Mouse (Mus musculus) retina, embryonic 14.5 days (tissue): ENCODE results near the gene Hist2h3c2.
"Not testable (repeated sequence)": the region's sequence is repeated elsewhere in the genome, so short reads cannot be mapped to it uniquely, and the experiment has no call there.

Experiments used
- DNase-seq: peaks from one replicate; pipeline ENCODE4 v3.0.0-alpha.2; 2015; ENCODE audit warnings: low spot score

Hist2h3c2 gene

GRCm38 (mm10) chr3:96235836-96236235 is 3.1 kb downstream of the Hist2h3c2 start:
- no peak for DNase-seq

- DNase-seq: no peak
Measured at GRCm38 (mm10) chr3:96234914-96235313, 4.0 kb downstream of the Hist2h3c2 start.

DNA sequence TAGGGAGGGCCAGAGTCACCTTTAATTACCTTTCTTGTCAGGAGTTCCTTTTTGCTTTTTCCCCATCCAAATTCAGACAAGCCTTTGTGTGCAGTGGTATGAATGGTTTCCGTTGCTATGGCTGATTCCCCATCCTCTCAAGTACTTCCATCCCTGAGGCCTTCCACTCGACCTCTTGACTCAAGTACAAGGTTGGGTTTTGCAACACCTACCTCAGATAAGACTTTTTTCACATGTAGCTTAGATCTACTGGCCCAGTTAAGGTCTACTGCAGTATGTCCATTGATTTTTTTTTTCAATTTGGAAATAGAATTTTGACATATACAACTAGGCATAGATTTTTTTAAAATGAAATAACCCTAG is 7.2 kb downstream of the Hist2h3c2 start:
- DNase-seq: no peak

DNA sequence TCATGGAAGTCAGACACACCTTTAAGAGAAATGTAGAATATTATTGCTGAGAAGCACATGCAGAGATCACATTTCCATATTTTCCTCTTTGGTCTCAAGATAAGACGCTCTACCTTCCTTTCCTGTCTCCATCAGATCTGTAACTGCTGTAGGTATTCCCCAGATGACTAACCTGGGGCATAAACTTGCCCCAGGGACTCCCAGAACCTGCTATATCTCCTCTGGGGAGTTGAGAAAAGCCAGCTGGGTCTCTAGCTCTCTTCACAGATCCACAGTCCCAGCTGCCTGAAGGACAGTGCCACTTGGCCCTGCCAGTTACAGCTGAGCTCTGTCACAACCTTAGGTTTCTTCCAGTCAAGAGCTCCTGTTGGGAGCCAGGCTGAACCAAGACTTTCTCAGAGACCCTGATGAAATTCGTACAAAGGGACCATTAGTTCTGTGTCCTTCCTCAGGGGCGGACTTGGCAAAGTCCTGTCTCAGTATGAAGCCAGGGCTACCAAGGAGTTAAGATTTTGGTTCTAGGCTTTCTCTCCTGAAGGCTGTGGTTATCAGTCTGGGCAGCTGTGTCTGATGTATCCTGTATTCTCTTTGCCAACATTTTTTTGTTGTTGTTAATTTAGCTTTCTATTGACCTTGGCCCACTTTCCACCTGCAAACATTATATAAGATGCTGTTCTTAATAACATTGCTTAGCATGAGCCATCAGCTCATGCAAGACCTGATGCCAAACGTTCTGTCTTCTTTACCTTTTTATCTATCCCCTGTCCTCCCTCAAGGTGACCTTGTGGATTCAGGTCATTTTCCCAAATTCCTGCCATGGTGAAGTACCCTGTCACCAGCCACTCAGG is 7.8 kb downstream of the Hist2h3c2 start:
- no peak for DNase-seq

GRCm38 (mm10) chr3:96230404-96230803 is 8.5 kb downstream of the Hist2h3c2 start:
- DNase-seq: no peak

DNA sequence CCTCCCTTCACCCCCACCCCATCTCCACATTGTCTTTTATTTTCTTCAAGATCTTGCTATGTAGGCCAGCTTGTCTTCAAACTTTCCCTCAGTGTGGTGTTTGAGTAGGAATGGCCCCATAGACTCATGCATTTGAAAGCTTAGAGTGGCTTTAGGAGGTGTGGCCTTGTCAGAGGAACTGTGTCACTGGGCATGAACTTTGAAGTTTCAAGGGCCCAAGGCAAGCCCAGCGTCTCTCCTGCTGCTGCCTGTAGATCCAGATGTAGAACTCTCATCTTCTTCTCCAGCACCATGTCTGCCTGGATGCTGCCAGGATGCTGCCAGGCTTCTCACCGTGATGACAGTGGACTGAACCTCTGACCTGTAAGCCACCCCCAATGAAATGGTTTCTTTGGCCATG is 10.1 kb downstream of the Hist2h3c2 start:
- DNase-seq: no peak

GRCm38 (mm10) chr3:96226695-96227648 is 12.0 kb downstream of the Hist2h3c2 start:
- DNase-seq: no peak

DNA sequence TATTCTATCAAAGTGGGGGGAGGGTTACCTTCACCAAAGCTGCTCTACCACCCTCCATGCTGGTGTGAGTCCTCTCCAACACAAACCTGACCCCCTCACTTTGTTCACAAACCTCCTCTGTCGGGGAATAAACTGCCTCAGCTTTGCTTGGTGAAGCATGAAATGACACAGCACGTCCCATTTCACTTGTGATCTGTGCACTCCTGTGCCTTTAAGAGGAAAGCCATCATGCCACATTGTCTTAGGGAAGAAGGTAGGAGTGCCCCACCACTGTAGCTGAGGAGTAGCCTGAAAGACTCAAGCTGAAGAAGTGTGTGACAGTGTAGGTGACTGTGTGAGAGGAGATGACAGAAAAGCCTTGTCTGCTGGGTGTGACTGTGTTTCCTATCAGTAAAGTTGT is 13.5 kb downstream of the Hist2h3c2 start:
- peak; percentile 51 for DNase-seq

- DNase-seq: no peak
Measured at GRCm38 (mm10) chr3:96222774-96223173, 16.2 kb downstream of the Hist2h3c2 start.

- peak; percentile 7 for DNase-seq
Measured at GRCm38 (mm10) chr3:96221640-96222038, 17.3 kb downstream of the Hist2h3c2 start.

DNA sequence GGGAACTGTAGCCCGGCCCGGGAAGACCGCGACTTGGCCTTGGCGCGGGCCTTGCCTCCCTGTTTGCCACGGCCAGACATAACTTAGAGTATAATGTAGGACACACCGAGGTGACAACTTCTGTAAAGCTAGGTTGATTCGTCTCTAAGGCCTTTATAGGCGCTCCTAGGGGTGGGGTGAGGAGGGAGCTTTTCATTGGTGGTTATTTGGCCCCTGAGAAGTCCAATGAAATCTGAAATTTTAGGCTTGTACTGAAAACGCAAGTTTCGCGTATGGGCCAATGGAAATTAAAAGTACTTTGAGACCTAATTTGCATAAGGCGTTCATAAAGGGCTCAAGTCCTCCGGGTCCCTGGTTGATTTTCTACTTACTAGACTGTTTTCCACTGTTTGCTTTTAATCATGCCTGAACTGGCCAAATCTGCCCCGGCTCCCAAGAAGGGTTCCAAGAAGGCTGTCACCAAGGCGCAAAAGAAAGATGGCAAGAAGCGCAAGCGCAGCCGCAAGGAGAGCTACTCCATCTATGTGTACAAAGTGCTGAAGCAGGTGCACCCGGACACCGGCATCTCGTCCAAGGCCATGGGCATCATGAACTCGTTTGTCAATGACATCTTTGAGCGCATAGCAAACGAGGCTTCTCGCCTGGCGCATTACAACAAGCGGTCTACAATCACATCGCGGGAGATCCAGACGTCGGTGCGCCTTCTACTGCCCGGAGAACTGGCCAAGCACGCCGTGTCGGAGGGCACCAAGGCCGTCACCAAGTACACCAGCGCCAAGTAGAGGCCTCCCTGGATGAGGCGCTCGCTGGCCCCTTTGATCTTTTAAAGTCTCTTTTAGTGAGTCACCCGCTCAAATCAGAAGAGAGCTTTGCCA is 17.9 kb downstream of the Hist2h3c2 start, which contains the start of the genes Hist2h2ac and Hist2h2be:
Gene Hist2h2ac, minus strand, starts transcription at position 116 of the 875 bp plus-strand sequence.
Gene Hist2h2be, plus strand, starts transcription at position 355 of the 875 bp plus-strand sequence.
- peak; percentile 88 for DNase-seq

- peak; percentile 60 for DNase-seq
Measured at GRCm38 (mm10) chr3:96220131-96220764, 18.7 kb downstream of the Hist2h3c2 start.

GRCm38 (mm10) chr3:96219661-96220130 is 19.2 kb downstream of the Hist2h3c2 start, which contains the start of the genes Bola1 and Hist2h2ab:
Gene Bola1, minus strand, starts transcription at chr3:96219709.
Gene Hist2h2ab, plus strand, starts transcription at chr3:96219865.
- DNase-seq: peak; percentile 88

- DNase-seq: no peak
Measured at GRCm38 (mm10) chr3:96219191-96219641, 19.7 kb downstream of the Hist2h3c2 start.

DNA sequence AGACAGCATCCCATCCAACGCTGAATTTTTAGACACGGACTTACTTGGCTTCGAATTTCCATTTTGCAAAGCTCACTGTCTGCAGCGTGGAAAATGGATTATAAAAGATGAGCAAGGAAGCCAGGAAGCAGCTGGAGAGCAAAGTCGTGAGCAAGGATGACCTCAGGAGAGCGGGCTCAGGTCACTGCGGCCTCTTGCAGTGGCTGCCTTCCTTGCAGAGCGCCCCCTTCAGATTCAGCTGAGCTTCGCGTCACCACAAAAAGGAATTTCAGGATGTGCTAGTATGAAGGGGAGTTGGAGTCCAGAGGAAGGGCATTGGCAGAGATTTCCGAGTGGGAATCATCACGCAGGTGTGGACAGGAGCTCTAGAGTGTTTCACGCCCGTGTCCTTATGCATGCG is 29.7 kb downstream of the Hist2h3c2 start:
- DNase-seq: peak; percentile 22

DNA sequence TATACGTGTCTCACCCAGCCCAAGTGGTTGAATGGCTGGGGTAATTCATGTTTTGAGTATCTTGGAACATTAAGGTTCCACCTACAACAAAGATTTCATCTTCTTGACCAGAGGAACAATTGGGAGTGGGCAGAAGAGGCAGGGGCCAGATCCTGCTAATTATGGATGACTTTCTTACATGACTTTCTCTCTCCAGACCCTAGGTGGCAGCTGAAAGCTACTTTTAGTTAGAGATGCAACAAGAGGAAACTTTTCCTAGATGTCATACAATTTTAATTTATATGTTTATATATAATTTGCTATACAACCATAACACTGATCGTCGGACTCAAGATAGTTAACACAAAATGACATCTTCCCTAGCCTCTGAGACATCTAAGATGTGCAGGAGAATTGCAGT is 31.1 kb downstream of the Hist2h3c2 start:
- DNase-seq: no peak

GRCm38 (mm10) chr3:96199731-96200130 is 39.2 kb downstream of the Hist2h3c2 start:
- DNase-seq: no peak

GRCm38 (mm10) chr3:96198601-96199251 is 40.2 kb downstream of the Hist2h3c2 start:
- not testable (repeated sequence) for DNase-seq

DNA sequence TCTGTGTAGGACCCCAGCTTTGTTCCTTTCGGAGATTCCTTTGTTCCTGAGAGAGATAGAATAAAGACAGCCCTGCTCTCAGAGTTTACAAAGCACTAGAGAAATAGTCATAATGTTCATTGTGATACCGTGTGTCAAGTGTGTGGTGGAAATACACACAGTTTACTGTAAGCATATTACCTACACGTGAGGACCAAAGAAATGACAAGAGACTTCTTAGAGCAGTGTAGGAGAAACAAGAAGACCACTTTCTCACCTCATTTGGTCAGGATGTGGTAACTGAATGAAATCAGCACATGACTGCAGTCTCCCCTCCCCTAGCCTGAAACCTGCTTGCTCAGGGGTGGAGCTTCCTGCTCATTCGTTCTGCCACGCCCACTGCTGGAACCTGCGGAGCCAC is 40.7 kb downstream of the Hist2h3c2 start:
- peak; percentile 5 for DNase-seq

DNA sequence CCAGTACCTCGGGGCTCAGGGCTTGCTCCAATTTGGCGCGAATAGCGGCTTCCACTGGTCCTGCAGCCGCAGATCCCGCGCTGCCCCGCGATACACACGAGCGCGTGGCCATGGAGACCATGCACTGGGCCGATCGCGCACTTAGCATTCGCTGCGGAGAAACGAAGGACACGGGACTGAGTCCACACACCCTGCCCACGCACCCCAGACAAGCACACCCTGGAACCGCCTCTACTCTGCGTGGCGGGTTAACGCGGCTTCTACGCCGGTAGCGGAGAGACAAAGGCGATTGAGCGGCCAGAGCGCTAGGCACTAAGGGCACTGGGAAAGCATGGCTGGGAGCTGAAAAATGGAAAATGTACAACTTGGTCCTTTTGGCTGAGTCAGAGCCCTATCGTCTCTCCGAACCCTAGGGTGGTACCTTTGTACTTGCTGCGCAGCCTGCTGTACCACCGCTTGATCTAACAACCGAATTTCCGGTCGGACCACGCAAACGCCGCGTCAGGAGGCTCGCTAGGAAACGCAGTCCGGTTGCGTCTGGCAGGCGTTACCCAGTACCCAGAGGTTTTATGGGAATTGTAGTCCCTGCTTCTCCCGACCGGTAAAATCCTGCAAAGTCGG is 41.7 kb downstream of the Hist2h3c2 start:
- DNase-seq: peak; percentile 88
